Mouse (Mus musculus) embryonic facial prominence, embryonic 11.5 days (tissue): Measurements from ENCODE around the gene Gli2. TPM values are rescaled to one million over a fixed set of nuclear protein-coding genes. Genes with fewer than 3 reads are reported as not detected.

ENCODE experiments used
- ATAC-seq: fragments of 200-750 bp; cut with Nextera tagmentation; replicated peaks from 2 replicates; pipeline ENCODE4 v1.8.0; 2017; ENCODE audit warnings: low read depth; ENCODE audit not compliant: insufficient number of reproducible peaks, low FRiP score, low TSS enrichment
- DNase-seq: peaks from one replicate; pipeline ENCODE4 v3.0.0-alpha.2; 2015; ENCODE audit warnings: low spot score
- H3K27ac ChIP-seq: fragments of 300-500 bp; sonication (generic); replicated peaks from 2 replicates; pipeline ENCODE4 v1.5.1; 2014; ENCODE audit warnings: mild to moderate bottlenecking, low read depth, low read length, control low read depth
- H3K27me3 ChIP-seq: fragments of 300-500 bp; sonication (generic); 2 replicates; pipeline ENCODE4 v1.6.1; 2014; ENCODE audit warnings: mild to moderate bottlenecking, low read length, moderate library complexity, mixed read lengths; ENCODE audit not compliant: control insufficient read depth, insufficient read depth
- H3K36me3 ChIP-seq: fragments of 300-500 bp; sonication (generic); replicated peaks from 2 replicates; pipeline ENCODE4 v1.6.1; 2014; ENCODE audit warnings: low read depth, mild to moderate bottlenecking, low read length, moderate library complexity, mixed read lengths; ENCODE audit not compliant: control insufficient read depth, insufficient read depth
- H3K4me1 ChIP-seq: fragments of 300-500 bp; sonication (generic); 2 replicates; pipeline ENCODE4 v1.6.1; 2014; ENCODE audit warnings: low read length, mixed read lengths; ENCODE audit not compliant: control insufficient read depth, insufficient read depth
- H3K4me2 ChIP-seq: fragments of 300-500 bp; sonication (generic); 2 replicates; pipeline ENCODE4 v1.6.1; 2014; ENCODE audit warnings: low read depth, mild to moderate bottlenecking, control low read depth, low read length, moderate library complexity
- H3K4me3 ChIP-seq: fragments of 300-500 bp; sonication (generic); 2 replicates; pipeline ENCODE4 v1.5.1; 2014; ENCODE audit warnings: low read depth, low read length, control low read depth
- H3K9ac ChIP-seq: fragments of 300-500 bp; sonication (generic); replicated peaks from 2 replicates; pipeline ENCODE4 v1.6.1; 2014; ENCODE audit warnings: mild to moderate bottlenecking, control low read depth, low read length
- H3K9me3 ChIP-seq: fragments of 300-500 bp; sonication (generic); replicated peaks from 2 replicates; pipeline ENCODE4 v1.6.1; 2016; ENCODE audit warnings: mild to moderate bottlenecking, low read length, inconsistent platforms, mixed read lengths; ENCODE audit not compliant: control insufficient read depth
- WGBS: fragments of 180-500 bp; shearing (Covaris S2); extraction: QIAGEN DNeasy Blood & Tissue Kit; methylation state at CpG from one replicate; pipeline ENCODE4 v1.1.7; 2014; 5-methylcytosine and 5-hydroxymethylcytosine counted together
- polyA plus RNA-seq: library from polyadenylated mRNA; unstranded; fragments of >200 nt; fragmentation: Nextera tagmentation; extraction: Ambion mirVana; gene quantifications from 2 replicates; pipeline ENCODE4 v1.2.1, GENCODE M21; 2014

Gli2 gene
- polyA plus RNA-seq, 1 experiment from 2014 or later, result 13.3 TPM

DNA sequence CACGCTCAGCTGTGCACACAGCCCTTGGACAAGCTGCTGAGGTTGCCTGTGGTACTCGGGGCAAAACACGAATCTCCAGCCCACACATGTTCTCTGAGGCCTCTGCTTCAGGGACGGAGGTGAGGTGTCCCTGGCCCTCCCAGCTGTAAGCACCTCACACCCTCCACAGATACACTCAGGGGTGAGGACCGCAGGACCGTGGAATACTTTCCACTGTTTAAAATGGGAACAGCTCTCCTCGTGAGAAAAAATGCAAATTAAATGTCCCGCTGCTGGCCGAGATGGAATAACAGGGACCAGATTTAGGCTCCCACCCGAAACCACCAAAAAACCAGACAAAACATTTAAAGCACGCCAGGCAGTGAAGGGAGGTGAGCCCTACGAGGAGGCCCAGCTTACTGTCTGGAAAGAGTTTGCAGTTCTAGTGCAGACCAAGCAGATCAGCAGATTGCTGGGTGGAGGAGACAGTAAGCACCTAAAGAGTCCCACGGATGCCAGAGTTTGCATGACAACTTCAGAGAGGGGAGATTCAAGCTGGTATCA, 19.2 kb downstream of the Gli2 start:
- H3K4me3 ChIP-seq, result no peak overlapping the region
- 26% methylated on average over 13 of the region's 13 CpGs for WGBS
- no peaks in the 10 kb centered on the region for H3K36me3 ChIP-seq
- H3K4me1 ChIP-seq, result peaks cover 17% of the 10 kb centered on the region
- no peaks in the 10 kb centered on the region for H3K9me3 ChIP-seq
- no peaks in the 10 kb centered on the region for H3K27me3 ChIP-seq
- peak; percentile 32 for DNase-seq
- no peak for ATAC-seq
- peak overlapping the region; percentile 14; the same call in 1 of the 2 replicates for H3K9ac ChIP-seq
- H3K27ac ChIP-seq, result peak overlapping the region; percentile 92
- H3K4me2 ChIP-seq, result no peak overlapping the region; the same call in 1 of the 2 replicates

DNA sequence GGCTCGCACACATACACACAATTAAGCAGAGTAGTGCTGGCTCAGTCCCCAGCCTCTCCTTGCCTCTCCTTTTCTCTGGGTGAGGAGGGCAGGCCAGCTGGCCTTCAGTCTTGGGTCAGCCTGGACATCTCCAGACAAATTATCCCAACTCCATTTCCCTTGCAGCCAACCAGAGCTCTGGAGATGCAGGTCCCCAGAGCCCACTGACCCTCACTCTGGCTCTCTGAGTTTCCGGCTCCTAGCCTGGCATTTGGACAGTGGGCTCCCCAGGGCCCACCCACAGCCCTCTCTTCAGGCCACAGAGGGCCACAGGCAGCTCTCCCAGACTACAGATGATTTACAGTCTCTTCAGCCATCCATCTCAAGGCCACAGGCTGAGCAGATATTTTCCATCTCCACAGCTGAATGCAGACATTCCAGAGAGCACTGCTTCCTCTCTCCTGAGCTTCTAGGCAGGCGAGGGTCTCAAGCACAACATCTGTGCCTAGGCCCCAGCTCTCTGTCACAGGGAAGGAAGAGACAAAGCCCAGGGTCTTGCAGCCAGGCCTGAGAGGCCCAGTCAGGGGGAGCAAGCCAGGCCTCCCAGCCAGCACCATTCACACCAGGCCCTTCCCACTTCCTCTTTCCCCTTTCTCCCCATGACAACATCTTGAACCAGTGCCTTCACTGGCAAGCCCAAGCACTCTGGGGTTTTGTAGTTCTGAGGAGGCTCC, 19.8 kb downstream of the Gli2 start:
- H3K4me1 ChIP-seq, result peaks cover 17% of the 10 kb centered on the region
- H3K4me3 ChIP-seq, result no peak overlapping the region
- peak; percentile 81 for ATAC-seq
- H3K9me3 ChIP-seq, result no peaks in the 10 kb centered on the region
- DNase-seq, result peak; percentile 76
- peak overlapping the region; percentile 14; the same call in 1 of the 2 replicates for H3K9ac ChIP-seq
- peak overlapping the region; percentile 8; the same call in 1 of the 2 replicates for H3K4me2 ChIP-seq
- H3K36me3 ChIP-seq, result no peaks in the 10 kb centered on the region
- H3K27ac ChIP-seq, result peak overlapping the region; percentile 92
- H3K27me3 ChIP-seq, result no peaks in the 10 kb centered on the region
- 40% methylated on average over 3 of the region's 3 CpGs for WGBS

DNA sequence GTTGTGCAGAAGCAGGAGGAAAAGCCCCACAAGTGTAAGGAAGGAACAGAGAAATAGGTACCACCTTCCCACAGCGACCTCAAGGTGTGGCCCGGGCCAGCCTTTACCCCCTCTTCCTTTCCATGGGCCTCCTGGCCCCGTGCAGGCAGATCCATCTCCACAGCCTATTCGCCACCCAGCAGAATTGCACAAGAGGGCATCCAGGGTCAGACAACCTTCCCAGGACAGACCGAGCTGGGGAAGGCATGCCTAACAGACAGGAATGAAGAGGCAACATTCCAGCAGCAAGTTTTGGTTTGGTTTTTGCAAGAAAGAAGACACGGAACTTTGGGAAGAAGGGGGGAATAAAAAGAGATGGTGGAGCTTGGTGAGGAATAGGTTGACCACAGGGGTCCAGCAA, 22.2 kb downstream of the Gli2 start:
- no peak for DNase-seq
- H3K27ac ChIP-seq, result no peak overlapping the region
- no peaks in the 10 kb centered on the region for H3K27me3 ChIP-seq
- H3K4me2 ChIP-seq, result no peak overlapping the region
- H3K4me1 ChIP-seq, result peaks cover 17% of the 10 kb centered on the region
- H3K9me3 ChIP-seq, result no peaks in the 10 kb centered on the region
- no peaks in the 10 kb centered on the region for H3K36me3 ChIP-seq
- no peak for ATAC-seq
- no peak overlapping the region for H3K9ac ChIP-seq
- 77% methylated on average over 6 of the region's 6 CpGs for WGBS
- no peak overlapping the region for H3K4me3 ChIP-seq

DNA sequence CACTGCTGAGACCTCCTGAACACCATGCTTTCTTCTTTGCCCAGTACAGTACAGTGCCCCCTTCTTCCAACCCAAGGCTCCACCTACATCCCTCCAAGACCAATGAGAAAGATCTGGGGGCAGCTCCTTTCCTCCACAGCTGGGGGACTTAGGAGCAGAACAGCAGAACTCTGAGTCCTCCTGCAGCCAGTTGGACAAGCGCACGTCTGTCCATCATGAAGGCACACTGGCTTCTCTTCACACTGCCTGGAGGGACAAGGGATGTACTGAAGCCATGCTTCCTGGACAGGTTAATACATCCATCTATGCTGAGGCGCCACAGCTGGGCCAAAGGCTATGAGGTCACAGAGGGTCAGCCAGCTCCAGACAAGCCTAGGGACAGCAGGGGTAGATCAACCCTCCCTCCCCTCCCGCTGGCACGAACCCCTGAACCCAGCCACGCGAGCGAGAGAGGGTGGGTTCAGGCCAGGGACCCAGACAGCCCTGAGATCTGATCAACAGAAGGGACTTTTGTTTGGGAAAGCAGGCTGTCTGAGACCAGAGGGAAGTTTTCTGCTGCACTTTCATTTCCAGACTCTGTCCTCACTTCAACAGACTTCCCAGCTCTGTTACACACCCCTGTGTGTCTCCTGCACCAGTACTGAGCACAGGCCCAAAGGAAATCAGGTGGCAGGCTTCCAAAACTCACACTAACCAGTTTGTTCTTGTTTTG, 27.6 kb downstream of the Gli2 start:
- DNase-seq, result no peak
- no peak overlapping the region for H3K4me2 ChIP-seq
- H3K36me3 ChIP-seq, result no peaks in the 10 kb centered on the region
- 21% methylated on average over 8 of the region's 8 CpGs for WGBS
- H3K27me3 ChIP-seq, result no peaks in the 10 kb centered on the region
- no peak overlapping the region for H3K4me3 ChIP-seq
- H3K9me3 ChIP-seq, result no peaks in the 10 kb centered on the region
- peak; percentile 40; the same call in 1 of the 2 replicates for ATAC-seq
- H3K9ac ChIP-seq, result no peak overlapping the region
- H3K27ac ChIP-seq, result no peak overlapping the region
- H3K4me1 ChIP-seq, result no peaks in the 10 kb centered on the region

DNA sequence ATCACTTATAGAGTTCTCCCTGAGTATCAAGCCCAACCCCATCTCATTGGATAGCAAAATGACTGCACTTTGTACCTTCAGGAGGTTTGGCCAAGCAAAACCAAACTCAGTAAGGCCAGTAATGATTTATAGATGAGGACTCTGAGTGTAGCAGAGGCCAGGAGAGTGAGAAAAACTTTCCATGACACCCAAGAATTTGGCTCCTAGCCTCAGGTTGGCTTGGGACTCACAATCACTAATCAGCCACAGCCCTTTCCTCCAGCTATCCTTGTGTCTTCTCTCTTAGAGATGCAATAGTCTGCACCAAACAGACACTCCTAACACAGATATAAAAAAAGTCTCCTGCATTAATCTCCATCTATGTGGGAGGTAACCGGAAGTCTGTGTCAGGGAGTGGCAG, 31.1 kb downstream of the Gli2 start:
- H3K9ac ChIP-seq, result no peak overlapping the region
- no peak overlapping the region for H3K4me3 ChIP-seq
- H3K27ac ChIP-seq, result no peak overlapping the region
- DNase-seq (no peak), ATAC-seq (no peak)
- 96% methylated on average over 1 of the region's 1 CpGs for WGBS
- no peaks in the 10 kb centered on the region; the same call in 1 of the 2 replicates for H3K36me3 ChIP-seq
- no peak overlapping the region for H3K4me2 ChIP-seq
- H3K9me3 ChIP-seq, result no peaks in the 10 kb centered on the region
- no peaks in the 10 kb centered on the region for H3K27me3 ChIP-seq
- H3K4me1 ChIP-seq, result no peaks in the 10 kb centered on the region

DNA sequence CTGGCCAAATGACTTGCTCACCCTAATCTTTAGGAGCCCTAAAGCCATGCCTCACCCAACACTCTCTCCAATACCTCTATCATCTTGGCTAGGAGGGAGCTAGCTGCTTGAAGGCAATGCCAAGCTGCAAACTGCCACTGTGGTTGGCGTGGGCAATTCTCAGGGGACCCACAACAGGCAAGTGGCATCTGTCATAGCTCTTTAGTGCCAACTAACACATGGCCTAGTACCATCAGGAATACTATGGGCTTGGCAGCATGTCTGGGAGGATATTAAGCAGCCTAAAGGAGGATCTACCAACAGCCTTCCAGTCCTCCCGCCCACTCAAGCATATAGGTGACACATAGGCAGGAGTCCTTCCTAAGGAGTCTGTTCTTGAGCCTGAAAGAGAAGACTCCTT, 33.3 kb downstream of the Gli2 start:
- H3K9me3 ChIP-seq, result no peaks in the 10 kb centered on the region
- no peaks in the 10 kb centered on the region for H3K27me3 ChIP-seq
- H3K4me3 ChIP-seq, result no peak overlapping the region
- no peak overlapping the region for H3K9ac ChIP-seq
- ATAC-seq, result no peak
- H3K27ac ChIP-seq, result no peak overlapping the region
- no peak overlapping the region for H3K4me2 ChIP-seq
- no peaks in the 10 kb centered on the region for H3K4me1 ChIP-seq
- H3K36me3 ChIP-seq, result no peaks in the 10 kb centered on the region; the same call in 1 of the 2 replicates
- no peak for DNase-seq
- 93% methylated on average over 2 of the region's 2 CpGs for WGBS

DNA sequence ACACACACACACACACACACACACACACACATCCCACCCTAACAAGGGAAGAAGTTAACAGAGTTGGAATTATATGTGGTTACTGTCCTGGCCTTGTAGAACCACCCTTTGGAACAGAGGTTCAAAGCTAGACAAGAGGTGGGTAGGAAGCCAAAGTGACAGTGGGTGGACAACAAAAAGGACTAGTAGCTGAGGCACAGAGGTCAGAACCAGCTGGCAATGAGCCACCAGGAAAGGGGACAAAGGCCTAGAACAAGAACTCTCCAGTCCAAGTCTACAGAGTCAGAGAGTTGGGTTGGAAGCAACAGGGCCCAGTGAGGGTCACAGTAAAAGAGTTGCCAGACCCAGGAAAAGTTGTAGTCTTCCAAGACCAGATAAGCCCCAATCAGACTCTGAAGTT, 34.4 kb downstream of the Gli2 start:
- H3K27ac ChIP-seq, result no peak overlapping the region
- DNase-seq (no peak), ATAC-seq (no peak)
- H3K4me2 ChIP-seq, result no peak overlapping the region
- no peak overlapping the region for H3K4me3 ChIP-seq
- H3K9me3 ChIP-seq, result no peaks in the 10 kb centered on the region
- H3K4me1 ChIP-seq, result no peaks in the 10 kb centered on the region
- no peaks in the 10 kb centered on the region; the same call in 1 of the 2 replicates for H3K36me3 ChIP-seq
- H3K27me3 ChIP-seq, result no peaks in the 10 kb centered on the region
- H3K9ac ChIP-seq, result no peak overlapping the region

DNA sequence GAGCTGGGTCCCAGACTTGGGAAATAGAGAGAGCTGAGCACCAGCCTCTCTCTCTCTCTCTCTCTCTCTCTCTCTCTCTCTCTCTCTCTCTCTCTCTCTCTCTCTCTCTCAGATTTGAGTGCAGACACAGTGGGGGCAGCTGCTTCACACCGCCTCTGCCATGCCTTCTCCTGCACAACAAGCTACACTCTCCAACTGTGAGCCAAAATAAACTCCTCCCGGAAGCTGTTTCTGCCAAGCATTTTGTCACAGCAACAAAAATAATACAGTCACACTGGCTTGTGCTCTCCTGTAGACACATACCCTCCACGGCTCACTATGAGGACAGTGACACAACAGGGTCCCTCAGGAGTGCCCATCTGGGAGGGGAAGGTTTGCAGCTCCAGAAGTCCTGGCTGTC, 36.6 kb downstream of the Gli2 start:
- ATAC-seq, result no peak
- H3K9ac ChIP-seq, result no peak overlapping the region
- H3K4me2 ChIP-seq, result no peak overlapping the region
- 82% methylated on average over 3 of the region's 3 CpGs for WGBS
- no peak for DNase-seq
- H3K27me3 ChIP-seq, result no peaks in the 10 kb centered on the region
- H3K27ac ChIP-seq, result no peak overlapping the region
- no peak overlapping the region for H3K4me3 ChIP-seq
- H3K4me1 ChIP-seq, result no peaks in the 10 kb centered on the region
- no peaks in the 10 kb centered on the region; the same call in 1 of the 2 replicates for H3K36me3 ChIP-seq
- H3K9me3 ChIP-seq, result no peaks in the 10 kb centered on the region
